Mouse (Mus musculus) stomach, postnatal 0 days (tissue): ENCODE data around the gene Gm45717.

ENCODE experiments used
- CTCF ChIP-seq: IDR thresholded peaks from 2 replicates; pipeline ENCODE4 v1.5.1; 2016; ENCODE audit warnings: antibody characterized with exemption, low read depth, mild to moderate bottlenecking, moderate library complexity
- EP300 ChIP-seq: optimal IDR thresholded peaks from 2 replicates; pipeline ENCODE3; 2016; ENCODE audit warnings: antibody characterized with exemption

DNA sequence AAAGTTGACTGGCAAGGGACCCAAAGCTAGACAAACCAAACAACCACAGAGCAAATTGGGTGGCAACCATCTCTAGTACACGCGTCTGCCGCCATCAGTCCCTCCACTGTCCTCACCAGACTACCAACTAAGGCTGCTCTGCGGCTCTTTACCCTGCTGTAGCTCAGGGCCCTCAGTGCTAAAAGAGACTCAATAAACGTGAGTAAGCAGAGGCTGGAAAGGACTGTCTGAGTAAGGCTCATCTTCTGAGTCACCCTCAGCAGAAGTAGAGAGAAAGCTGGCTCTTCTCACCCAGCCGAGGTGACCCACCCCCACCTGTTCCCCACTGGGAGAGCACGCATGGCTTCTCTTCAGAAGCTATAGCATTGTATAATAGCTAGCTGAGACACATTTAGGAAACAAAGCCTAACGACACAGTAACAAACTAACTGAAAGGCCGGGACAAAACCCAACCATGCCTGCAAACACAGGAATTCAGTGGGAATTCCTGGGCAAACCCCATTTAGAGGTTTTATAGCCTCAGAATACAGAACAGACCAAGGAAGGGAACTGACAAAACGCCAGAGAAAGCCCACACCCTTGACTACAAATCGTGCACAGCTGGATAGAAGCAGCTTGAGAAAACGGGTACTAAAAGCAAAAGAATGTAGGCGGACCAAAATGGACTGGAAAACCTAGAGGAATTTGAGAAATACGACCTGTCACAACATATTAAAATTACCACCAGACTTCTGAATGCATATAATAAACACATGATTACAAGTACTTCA lies 17.8 kb upstream of the Gm45717 start:
- no peak for TF ChIP-seq CTCF
- no peak for TF ChIP-seq EP300
